Mouse (Mus musculus) cerebellum, adult 2 months (tissue): ENCODE data around the gene BC005537. TPM values are rescaled to one million over a fixed set of nuclear protein-coding genes. Genes with fewer than 3 reads are reported as not detected.

Experiments
- DNase-seq, 2 experiments: peaks; one replicate each; pipeline ENCODE4 v3.0.0; 2021
- H3K27ac ChIP-seq: fragments of 200-500 bp; 2 replicates; pipeline ENCODE4 v1.5.1; 2012; ENCODE audit warnings: low read length, control low read depth, inconsistent platforms; ENCODE audit not compliant: insufficient read depth
- H3K27me3 ChIP-seq: fragments of 200-500 bp; 2 replicates; pipeline ENCODE4 v1.6.1; 2012; ENCODE audit warnings: inconsistent platforms, mild to moderate bottlenecking, low read length, moderate library complexity; ENCODE audit not compliant: control insufficient read depth, insufficient read depth
- H3K4me1 ChIP-seq: fragments of 200-500 bp; 2 replicates; pipeline ENCODE4 v1.6.1; 2011; ENCODE audit warnings: low read length; ENCODE audit not compliant: control insufficient read depth, insufficient read depth
- H3K4me3 ChIP-seq: fragments of 200-500 bp; replicated peaks from 2 replicates; pipeline ENCODE3; 2011; ENCODE audit warnings: mild to moderate bottlenecking, low read depth, low read length, control low read depth; ENCODE audit not compliant: insufficient read depth
- CTCF ChIP-seq: fragments of 200-500 bp; IDR thresholded peaks from 2 replicates; pipeline ENCODE4 v1.5.1; 2011; ENCODE audit warnings: low read depth, mild to moderate bottlenecking, control low read depth, low read length, moderate library complexity, borderline replicate concordance; ENCODE audit not compliant: insufficient read depth
- POLR2A ChIP-seq: fragments of 200-500 bp; IDR thresholded peaks from 2 replicates; pipeline ENCODE4 v1.6.1; 2011; ENCODE audit warnings: low read length, control low read depth, borderline replicate concordance; ENCODE audit not compliant: insufficient read depth
- WGBS: fragments of 180-500 bp; shearing (Covaris S2); methylation state at CpG from one replicate; pipeline ENCODE4 v1.1.7; 2018; 5-methylcytosine and 5-hydroxymethylcytosine counted together
- polyA plus RNA-seq: library from polyadenylated mRNA; depleted of rRNA; stranded (reverse); fragments of >200 nt; gene quantifications from 2 replicates; pipeline ENCODE4 v1.2.3, GENCODE M21; 2012; rRNA removed

Gene BC005537
- polyA plus RNA-seq, 1 experiment: 107 TPM

- 66% methylated on average over 7 of the region's 7 CpGs for WGBS
- Histone ChIP-seq H3K4me1 (no peaks in the 10 kb centered on the region), H3K27me3 (no peaks in the 10 kb centered on the region), H3K4me3 (no peak overlapping the region), H3K27ac (no peak overlapping the region)
- DNase-seq: no peak
- TF ChIP-seq POLR2A (no peak), CTCF (no peak)
These were observed 60.6 kb downstream of the BC005537 start for GRCm38 (mm10) chr13:24862021-24862420.

- 58% methylated on average over 7 of the region's 7 CpGs for WGBS
- H3K4me3 ChIP-seq: no peak overlapping the region
- H3K4me1 ChIP-seq: no peaks in the 10 kb centered on the region
- DNase-seq: peak; percentile 48 to 59
- TF ChIP-seq CTCF (peak; percentile 44; the same call in 1 of the 2 replicates), POLR2A (no peak)
- no peak overlapping the region for H3K27ac ChIP-seq
- no peaks in the 10 kb centered on the region for H3K27me3 ChIP-seq
These were observed 61.1 kb downstream of the BC005537 start for GRCm38 (mm10) chr13:24862520-24862919.

Other genes with a start within 250 kb of the BC005537 start
- 8.5 and 8.9 TPM in 2 replicates for gene Ripor2, start 219.5 kb upstream of the BC005537 start, polyA plus RNA-seq
- not detected in 2 replicates for gene Armh2, start 60.4 kb upstream of the BC005537 start, polyA plus RNA-seq
- gene Gmnn, start 39.7 kb upstream of the BC005537 start, polyA plus RNA-seq: 7.9 and 8.3 TPM in 2 replicates
- 150 and 152 TPM in 2 replicates for gene Acot13, start 29.9 kb downstream of the BC005537 start, polyA plus RNA-seq
- gene Tdp2, start 30.0 kb downstream of the BC005537 start, polyA plus RNA-seq: 43.4 and 46.3 TPM in 2 replicates
- gene D130043K22Rik, start 43.5 kb downstream of the BC005537 start, polyA plus RNA-seq: 4.7 and 5.6 TPM in 2 replicates
- gene Aldh5a1, start 136.0 kb downstream of the BC005537 start, polyA plus RNA-seq: 42.6 and 43.6 TPM in 2 replicates
- 28.5 and 29.8 TPM in 2 replicates for gene Gpld1, start 141.5 kb downstream of the BC005537 start, polyA plus RNA-seq
- 49.0 and 57.1 TPM in 2 replicates for gene Mrs2, start 218.7 kb downstream of the BC005537 start, polyA plus RNA-seq